In the genomic region with DNA sequence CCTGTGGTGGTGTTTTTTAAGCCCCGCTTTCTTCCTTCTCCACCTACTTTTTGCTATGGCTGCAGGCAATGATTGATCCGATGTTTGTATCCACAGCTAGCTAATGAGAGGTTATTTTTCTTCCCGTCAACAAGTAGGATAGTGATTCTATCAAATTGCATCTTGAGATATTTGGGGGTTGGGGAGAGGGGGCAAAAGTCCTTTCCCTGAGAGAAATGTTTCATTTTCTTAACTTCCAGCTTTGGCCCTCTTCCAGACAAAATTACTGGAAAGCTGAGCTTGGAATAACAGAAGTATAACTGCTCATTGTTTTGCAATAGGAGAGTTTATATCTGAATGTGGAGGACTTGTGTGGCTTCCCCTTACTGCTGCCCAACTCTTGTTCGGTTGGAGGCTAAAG, we compare ENCODE assay signal across 9 mouse cellular contexts. TPM values are rescaled to one million over a fixed set of nuclear protein-coding genes. Genes with fewer than 3 reads are reported as not detected.
DNase-seq lines count a peak whose midpoint lies in the region; ATAC-seq and TF ChIP-seq lines count a peak whose summit lies in the region.
"Had no signal": no experiment of that assay in that cellular context is flagged by ENCODE, and none has a peak within 500 bp of the region (broad histone marks: within the 10 kb centered on the region; RNA-seq: fewer than 3 reads in every experiment).

No protein-coding gene starts in this region.

- 0 out of 2 replicates have a peak, but pooled peaks cover 4% of the 10 kb centered on the region for H3K27me3 ChIP-seq in heart, embryonic 14.5 days (ENCODE audit: control insufficient read depth, insufficient read depth, low read length)
- 0 out of 2 replicates have a peak, but pooled peaks cover 5% of the 10 kb centered on the region for H3K27me3 ChIP-seq in heart, embryonic 10.5 days (ENCODE audit: insufficient read depth, poor library complexity, severe bottlenecking)
- no peaks in the 10 kb centered on the region for H3K27me3 ChIP-seq in ES-Bruce4 (ENCODE audit: control insufficient read depth, insufficient read depth, low read length, poor library complexity, severe bottlenecking)
- H3K27me3 ChIP-seq in heart, embryonic 16.5 days (ENCODE audit: control insufficient read depth, insufficient read depth, low read length): peaks cover 2% of the 10 kb centered on the region; the same call in 1 of the 2 replicates
- peaks cover 22% of the 10 kb centered on the region for H3K27me3 ChIP-seq in midbrain, embryonic 10.5 days (ENCODE audit: low read depth, poor library complexity, severe bottlenecking)

- peak overlapping the region in 1 of 2 experiments; percentile 98; a peak in 3 of 4 replicates for H3K4me3 ChIP-seq in heart, embryonic 14.5 days (ENCODE audit: control insufficient read depth in 1 of 2, insufficient read depth in 1 of 2, low read depth in 1 of 2, low read length in 2 of 2)
- H3K4me3 ChIP-seq in heart, embryonic 10.5 days: no peak overlapping the region
- no peak overlapping the region for H3K4me3 ChIP-seq in ES-Bruce4 (ENCODE audit: low read depth, low read length)
- peak overlapping the region; percentile 98 for H3K4me3 ChIP-seq in heart, embryonic 16.5 days (ENCODE audit: low read length)
- peak overlapping the region; percentile 87 for H3K4me3 ChIP-seq in midbrain, embryonic 10.5 days

- no peaks in the 10 kb centered on the region; a peak in 1 of 4 replicates for H3K4me1 ChIP-seq in heart, embryonic 14.5 days (ENCODE audit: control insufficient read depth in 2 of 2, insufficient read depth in 2 of 2, low read length in 2 of 2)
- no peaks in the 10 kb centered on the region for H3K4me1 ChIP-seq in heart, embryonic 10.5 days
- H3K4me1 ChIP-seq in ES-Bruce4 (ENCODE audit: control insufficient read depth, insufficient read depth, low read length): no peaks in the 10 kb centered on the region
- H3K4me1 ChIP-seq in heart, embryonic 16.5 days (ENCODE audit: control insufficient read depth, insufficient read depth, low read length): peaks cover 7% of the 10 kb centered on the region; the same call in 1 of the 2 replicates
- H3K4me1 ChIP-seq in midbrain, embryonic 10.5 days: peaks cover 15% of the 10 kb centered on the region

- no peak for TF ChIP-seq CTCF in ES-Bruce4 (IDR thresholded peaks at IDR 0.05; ENCODE audit: low read depth, low read length)

- no peak for ATAC-seq in heart, embryonic 14.5 days (ENCODE audit: insufficient number of reproducible peaks, insufficient read depth, low FRiP score, low read depth)
- no peak for ATAC-seq in heart, embryonic 16.5 days (replicated peaks; ENCODE audit: extremely low read depth, insufficient read depth, low FRiP score)

- TF ChIP-seq POLR2A in ES-Bruce4 (IDR thresholded peaks at IDR 0.05; ENCODE audit: insufficient read depth, low read length): no peak

- H3K27ac ChIP-seq in heart, embryonic 14.5 days (replicated peaks in 1 of 2; ENCODE audit: control insufficient read depth in 1 of 2, insufficient read depth in 1 of 2, low read depth in 2 of 2, low read length in 2 of 2): no peak overlapping the region
- no peak overlapping the region for H3K27ac ChIP-seq in heart, embryonic 10.5 days
- H3K27ac ChIP-seq in ES-Bruce4 (ENCODE audit: insufficient read depth, low read length): 0 out of 2 replicates have a peak overlapping the region, but pooled peaks have one; percentile 28
- no peak overlapping the region for H3K27ac ChIP-seq in heart, embryonic 16.5 days (ENCODE audit: low read length)
- H3K27ac ChIP-seq in midbrain, embryonic 10.5 days (replicated peaks): no peak overlapping the region

- intact Hi-C loops in left cerebral cortex, postnatal 36 days (cut with DNase I): no loop called here

- peak overlapping the region; percentile 91 for H3K4me2 ChIP-seq in heart, embryonic 14.5 days (ENCODE audit: low read length)
- peak overlapping the region; percentile 80 for H3K4me2 ChIP-seq in heart, embryonic 16.5 days (ENCODE audit: low read depth, low read length)

- no peak for TF ChIP-seq EP300 in ES-Bruce4 (IDR thresholded peaks at IDR 0.05; ENCODE audit: insufficient read depth, low read depth, low read length)

- WGBS in heart, embryonic 14.5 days: 40% methylated on average over 4 of the region's 4 CpGs
- 41% methylated on average over 4 of the region's 4 CpGs for WGBS in heart, embryonic 10.5 days
- WGBS in heart, embryonic 16.5 days: 40% methylated on average over 4 of the region's 4 CpGs
- WGBS in midbrain, embryonic 10.5 days: 49% methylated on average over 4 of the region's 4 CpGs

- peak overlapping the region; percentile 96; the same call in 1 of the 2 replicates for H3K9ac ChIP-seq in heart, embryonic 14.5 days (ENCODE audit: low read length)
- H3K9ac ChIP-seq in ES-Bruce4 (ENCODE audit: low read depth, poor library complexity, severe bottlenecking): peak overlapping the region; percentile 98
- H3K9ac ChIP-seq in heart, embryonic 16.5 days (ENCODE audit: low read length): no peak overlapping the region

- H3K36me3 ChIP-seq in heart, embryonic 14.5 days (ENCODE audit: control insufficient read depth, insufficient read depth, low read length): no peaks in the 10 kb centered on the region
- no peaks in the 10 kb centered on the region for H3K36me3 ChIP-seq in heart, embryonic 10.5 days
- H3K36me3 ChIP-seq in ES-Bruce4 (ENCODE audit: control insufficient read depth, insufficient read depth, low read length, poor library complexity, severe bottlenecking): no peaks in the 10 kb centered on the region
- no peaks in the 10 kb centered on the region for H3K36me3 ChIP-seq in heart, embryonic 16.5 days (ENCODE audit: control insufficient read depth, insufficient read depth)
- H3K36me3 ChIP-seq in midbrain, embryonic 10.5 days: no peaks in the 10 kb centered on the region

- H3K9me3 ChIP-seq in heart, embryonic 14.5 days (ENCODE audit: control insufficient read depth, low read length): no peaks in the 10 kb centered on the region
- no peaks in the 10 kb centered on the region for H3K9me3 ChIP-seq in heart, embryonic 10.5 days
- no peaks in the 10 kb centered on the region for H3K9me3 ChIP-seq in ES-Bruce4 (replicated peaks; ENCODE audit: control insufficient read depth, insufficient read depth, low read length, poor library complexity, severe bottlenecking)
- H3K9me3 ChIP-seq in heart, embryonic 16.5 days (replicated peaks; ENCODE audit: control insufficient read depth, low read length): no peaks in the 10 kb centered on the region
- no peaks in the 10 kb centered on the region for H3K9me3 ChIP-seq in midbrain, embryonic 10.5 days (replicated peaks)

- no peak for DNase-seq in heart, embryonic 10.5 days (ENCODE audit: low spot score)
- no peak for DNase-seq in midbrain, embryonic 10.5 days (ENCODE audit: low spot score)
- no peak for DNase-seq in thymus, postnatal 25 days
- no peak for DNase-seq in thymus, adult 18-20 months
- no peak for DNase-seq in left cerebral cortex, postnatal 36 days (ENCODE audit: low spot score in 2 of 2)
- DNase-seq: cerebellum, adult 11 months had no signal

RNA-seq across cellular contexts. Expression of gene Fndc3a, which starts 1.3 kb away (rescaled TPM):
- polyA plus RNA-seq in heart, embryonic 14.5 days (2014; fragmentation: Nextera tagmentation; extraction: Ambion mirVana): 14.8 and 16.0 TPM in 2 replicates
- polyA plus RNA-seq in heart, embryonic 10.5 days (2016; fragmentation: Nextera tagmentation; extraction: Ambion mirVana): 25.3 and 30.1 TPM in 2 replicates
- polyA plus RNA-seq in ES-Bruce4 (2011; ENCODE audit: insufficient read depth, insufficient read length, low read depth, missing spikeins): 47.4 and 47.7 TPM in 2 replicates
- polyA plus RNA-seq in heart, embryonic 16.5 days (2015; fragmentation: Nextera tagmentation; extraction: Ambion mirVana): 17.1 and 19.2 TPM in 2 replicates
- polyA plus RNA-seq in midbrain, embryonic 10.5 days (2016; fragmentation: Nextera tagmentation; extraction: Ambion mirVana): 38.0 and 43.4 TPM in 2 replicates
- 10 to 100 TPM; 37.2 to 55.9 TPM for total RNA-seq in left cerebral cortex, postnatal 36 days (2021)

Comparison
In these comparisons a context has a peak if more than half of its experiments do, and no peak if none do; other contexts are left out.
1. H3K4me3 ChIP-seq: peak in heart, embryonic 16.5 days (single experiment) and midbrain, embryonic 10.5 days (single experiment); none in heart, embryonic 10.5 days (single experiment) and ES-Bruce4 (single experiment).